Mouse (Mus musculus) spleen, adult 2 months (tissue): ENCODE results near the gene Asf1b. TPM values are rescaled to one million over a fixed set of nuclear protein-coding genes. Genes with fewer than 3 reads are reported as not detected.
A peak's percentile ranks its signal among the peaks of the same experiment; 100 is the strongest.

Experiments
- DNase-seq, 2 experiments: peaks; one replicate each; pipeline versions ENCODE4 v3.0.0 to v3.0.0-alpha.2; 2012 to 2021; ENCODE audit warnings: low spot score in 2 of 2, low read depth in 1 of 2
- H3K27ac ChIP-seq: fragments of 200-500 bp; 2 replicates; pipeline ENCODE4 v1.5.1; 2012; ENCODE audit warnings: low read length, inconsistent platforms; ENCODE audit not compliant: insufficient read depth
- H3K27me3 ChIP-seq: fragments of 200-500 bp; 2 replicates; pipeline ENCODE4 v1.6.1; 2012; ENCODE audit warnings: mild to moderate bottlenecking, moderate library complexity, low read length, inconsistent platforms; ENCODE audit not compliant: control insufficient read depth, insufficient read depth
- H3K36me3 ChIP-seq: fragments of 200-500 bp; 2 replicates; pipeline ENCODE4 v1.6.1; 2012; ENCODE audit warnings: mild to moderate bottlenecking, low read length, inconsistent platforms; ENCODE audit not compliant: control insufficient read depth, insufficient read depth
- H3K4me1 ChIP-seq: fragments of 200-500 bp; 2 replicates; pipeline ENCODE4 v1.6.1; 2011; ENCODE audit warnings: inconsistent platforms; ENCODE audit not compliant: control insufficient read depth, insufficient read depth, insufficient read length
- H3K4me3 ChIP-seq: fragments of 200-500 bp; 2 replicates; pipeline ENCODE4 v1.5.1; 2011; ENCODE audit warnings: mild to moderate bottlenecking, inconsistent platforms; ENCODE audit not compliant: insufficient read depth, insufficient read length; ENCODE audit errors: extremely low read depth
- CTCF ChIP-seq: fragments of 200-500 bp; IDR thresholded peaks from 2 replicates; pipeline ENCODE4 v1.5.1; 2011; ENCODE audit warnings: mild to moderate bottlenecking, inconsistent platforms; ENCODE audit not compliant: insufficient read depth, insufficient read length, insufficient replicate concordance; ENCODE audit errors: extremely low read depth
- POLR2A ChIP-seq: fragments of 200-500 bp; IDR thresholded peaks from 2 replicates; pipeline ENCODE4 v1.6.1; 2011; ENCODE audit warnings: low read depth, low read length, inconsistent platforms
- WGBS: fragments of 180-500 bp; shearing (Covaris S2); methylation state at CpG from one replicate; pipeline ENCODE4 v1.1.7; 2018; 5-methylcytosine and 5-hydroxymethylcytosine counted together
- polyA plus RNA-seq: library from polyadenylated mRNA; depleted of rRNA; stranded (reverse); fragments of >200 nt; gene quantifications from 2 replicates; pipeline ENCODE4 v1.2.3, GENCODE M21; 2012; rRNA removed

The Asf1b gene
- polyA plus RNA-seq: 33.2 and 38.4 TPM in 2 replicates

GRCm38 (mm10) chr8:83955106-83955957 lies at the start of gene Asf1b, which contains the start of gene Gm10644:
Gene Asf1b, plus strand, starts transcription at chr8:83955507.
Gene Gm10644, minus strand, starts transcription at chr8:83955205.
- H3K27ac ChIP-seq: no peak within 1 kb of the TSS

DNA sequence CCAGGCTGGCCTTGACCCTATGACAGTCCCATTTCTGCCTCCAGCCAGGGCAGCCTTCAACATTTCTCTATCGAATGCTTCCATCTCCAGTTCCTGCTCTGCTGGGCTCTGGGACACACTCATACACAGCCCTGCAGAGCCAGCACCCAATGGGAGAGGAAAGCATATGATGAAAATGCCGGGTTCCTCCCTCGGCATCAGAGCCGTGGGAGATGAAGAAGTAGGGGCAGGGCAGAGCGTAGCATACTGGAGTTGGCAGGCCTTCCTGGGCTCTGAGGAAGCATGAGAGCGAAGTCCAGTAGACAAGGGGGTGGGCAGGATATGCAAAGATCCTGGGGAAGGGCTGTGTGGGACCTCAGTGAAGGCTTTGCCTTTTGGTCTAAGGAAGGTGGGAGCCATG lies 46.7 kb upstream of the Asf1b start:
- no peaks in the 10 kb centered on the region for H3K4me1 ChIP-seq
- WGBS: 86% methylated on average over 6 of the region's 6 CpGs
- TF ChIP-seq POLR2A (no peak), CTCF (no peak)
- H3K36me3 ChIP-seq: no peaks in the 10 kb centered on the region
- H3K27ac ChIP-seq: no peak overlapping the region
- no peak for DNase-seq
- H3K4me3 ChIP-seq: no peak overlapping the region
- H3K27me3 ChIP-seq: no peaks in the 10 kb centered on the region

More at GRCm38 (mm10) chr8:83955106-83955957, at the start of gene Asf1b, which contains the start of gene Gm10644:
- Histone ChIP-seq H3K4me1 (peaks cover 3% of the 10 kb centered on the region; the same call in 1 of the 2 replicates), H3K36me3 (no peaks in the 10 kb centered on the region), H3K4me3 (peak within 1 kb of the TSS; percentile 80), H3K27me3 (no peaks in the 10 kb centered on the region)
- TF ChIP-seq CTCF (peak; percentile 84), POLR2A (no peak)
- peak; percentile 89 to 97 for DNase-seq
- under 1% methylated on average over 75 of the region's 75 CpGs for WGBS

DNA sequence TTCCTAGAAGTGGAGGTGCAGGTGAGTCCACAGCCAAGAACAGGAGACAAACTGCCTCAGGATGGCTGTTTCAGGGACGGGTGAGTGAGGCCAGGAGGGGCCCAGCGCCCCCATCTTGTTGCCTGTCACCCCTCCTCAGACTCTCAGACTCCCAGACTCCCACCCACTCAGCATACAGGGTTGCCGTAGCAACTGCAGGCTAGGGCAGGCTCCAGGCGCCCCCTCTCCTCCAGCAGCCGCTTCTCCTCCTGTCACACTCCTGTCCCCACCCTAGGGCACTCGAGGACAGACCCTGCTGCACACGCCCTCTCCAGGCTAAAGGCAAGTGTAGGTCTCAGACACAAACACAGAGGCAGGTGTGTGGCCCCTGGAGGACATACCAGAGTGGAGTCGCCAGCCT lies 46.0 kb upstream of the Asf1b start:
- no peaks in the 10 kb centered on the region for H3K27me3 ChIP-seq
- H3K27ac ChIP-seq: no peak overlapping the region
- no peak overlapping the region for H3K4me3 ChIP-seq
- H3K36me3 ChIP-seq: no peaks in the 10 kb centered on the region
- no peaks in the 10 kb centered on the region for H3K4me1 ChIP-seq
- TF ChIP-seq CTCF (no peak), POLR2A (no peak)
- 87% methylated on average over 8 of the region's 8 CpGs for WGBS
- DNase-seq: no peak

- DNase-seq: no peak
These were observed 43.2 kb upstream of the Asf1b start for GRCm38 (mm10) chr8:83911809-83912731.

DNA sequence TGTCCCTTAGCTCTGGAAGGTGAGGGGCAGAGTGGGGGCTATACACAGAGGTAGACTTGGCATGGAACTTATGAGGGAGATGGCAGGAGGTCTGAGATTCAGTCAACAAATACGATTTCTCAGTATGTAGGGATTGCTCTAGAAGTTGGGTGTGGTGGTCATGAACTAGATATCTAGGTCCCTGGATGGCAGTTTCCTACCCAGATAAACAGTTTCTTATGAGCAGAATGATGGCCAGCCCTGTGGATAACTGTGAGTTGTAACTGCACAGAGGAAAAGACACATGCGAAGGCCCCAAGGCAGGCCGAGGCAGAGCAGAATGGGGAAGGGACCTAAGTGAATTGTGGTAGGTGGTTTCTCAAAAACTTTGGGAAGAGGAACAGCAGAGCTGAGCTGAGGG lies 41.1 kb upstream of the Asf1b start:
- H3K4me3 ChIP-seq: no peak overlapping the region

More at GRCm38 (mm10) chr8:83911809-83912731, 43.2 kb upstream of the Asf1b start:
- H3K4me1 ChIP-seq: no peaks in the 10 kb centered on the region; the same call in 1 of the 2 replicates
- no peak overlapping the region for H3K27ac ChIP-seq
- no peaks in the 10 kb centered on the region for H3K36me3 ChIP-seq
- TF ChIP-seq CTCF: no peak
- no peak for TF ChIP-seq POLR2A
- no peaks in the 10 kb centered on the region for H3K27me3 ChIP-seq
- H3K4me3 ChIP-seq: no peak overlapping the region
- 76% methylated on average over 5 of the region's 5 CpGs for WGBS

GRCm38 (mm10) chr8:83914860-83915259 lies 40.4 kb upstream of the Asf1b start:
- no peak for TF ChIP-seq CTCF
- TF ChIP-seq POLR2A: no peak

More for the DNA sequence above, 41.1 kb upstream of the Asf1b start:
- DNase-seq: no peak
- Histone ChIP-seq H3K27me3 (no peaks in the 10 kb centered on the region), H3K27ac (no peak overlapping the region), H3K36me3 (no peaks in the 10 kb centered on the region), H3K4me1 (no peaks in the 10 kb centered on the region; the same call in 1 of the 2 replicates)
- no peak for TF ChIP-seq CTCF
- TF ChIP-seq POLR2A: no peak
- WGBS: 82% methylated on average over 3 of the region's 3 CpGs

More at GRCm38 (mm10) chr8:83914860-83915259, 40.4 kb upstream of the Asf1b start:
- Histone ChIP-seq H3K27me3 (no peaks in the 10 kb centered on the region), H3K4me3 (no peak overlapping the region), H3K27ac (no peak overlapping the region), H3K36me3 (no peaks in the 10 kb centered on the region), H3K4me1 (no peaks in the 10 kb centered on the region; the same call in 1 of the 2 replicates)
- 45% methylated on average over 5 of the region's 5 CpGs for WGBS
- no peak for DNase-seq
